Mouse (Mus musculus) regulatory T cell (primary cell): Measurements from ENCODE around the gene Tufm.
"Not testable (repeated sequence)": the region's sequence is repeated elsewhere in the genome, so short reads cannot be mapped to it uniquely, and the experiment has no call there.

Experiments used
- in situ Hi-C: fragments of 300-600 bp; cut with MboI, MseI; formaldehyde crosslinking; loops from one replicate; pipeline ENCODE4 v1.15.1; 2025; ENCODE audit warnings: high pct_unique_total_duplicates

Gene Tufm

DNA sequence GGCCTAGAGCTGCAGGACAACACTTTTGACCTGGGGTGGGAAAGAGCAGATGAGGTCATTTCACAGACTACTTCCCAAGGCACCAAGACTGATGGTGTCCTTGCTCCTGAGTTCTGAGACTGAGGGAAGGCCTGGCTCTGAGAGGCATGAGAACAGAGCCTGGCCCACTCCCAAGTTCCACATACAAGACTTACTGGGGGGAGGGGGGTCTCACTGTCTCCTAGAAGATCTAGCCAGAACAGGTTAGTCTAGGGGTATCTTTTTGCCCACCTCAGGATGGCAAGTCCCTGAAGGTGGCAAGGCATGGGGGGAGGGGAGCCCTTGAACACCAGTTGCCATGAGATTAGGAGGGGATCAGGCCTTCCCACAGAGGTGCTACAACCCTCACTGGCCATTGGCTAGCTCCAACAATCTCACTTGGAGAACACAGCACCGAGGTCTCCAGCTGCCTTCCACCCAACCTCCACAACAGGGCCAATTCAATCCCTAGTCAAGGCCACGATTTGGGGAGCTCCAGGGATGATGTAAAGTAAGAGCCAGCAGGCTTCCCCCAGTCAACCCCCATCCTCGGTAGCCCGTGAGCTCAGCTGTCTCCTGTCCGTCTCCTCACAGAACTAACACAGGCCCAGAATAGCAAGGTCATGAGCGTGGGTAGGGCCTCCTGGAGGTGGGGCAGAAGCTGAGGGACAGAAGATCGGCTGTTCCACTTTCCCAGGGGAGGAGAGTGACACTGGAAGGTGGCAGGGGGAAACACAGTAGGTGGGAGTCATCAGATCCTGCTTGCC lies 21.7 kb upstream of the Tufm start:
- in situ Hi-C loops: no loop called here

DNA sequence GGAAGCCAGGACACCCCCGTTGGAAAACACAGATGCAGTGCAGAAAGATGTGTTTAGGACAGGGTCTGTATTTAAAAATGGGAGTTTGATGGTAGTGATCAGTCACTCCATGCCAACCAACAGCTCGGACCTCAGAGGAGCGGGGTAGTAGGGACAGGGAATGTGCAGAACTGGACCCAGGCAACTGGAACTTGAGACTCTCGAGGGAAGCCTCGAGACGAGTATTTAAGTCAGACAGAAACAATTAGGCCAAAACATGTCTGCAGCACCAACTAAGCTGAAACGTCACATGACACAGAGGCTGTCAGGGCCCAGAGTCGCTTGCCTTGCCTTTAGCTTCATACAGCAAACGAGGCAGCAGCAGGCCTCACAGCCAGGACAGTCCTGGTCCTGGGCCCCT lies 21.0 kb upstream of the Tufm start:
- in situ Hi-C loops: no loop called here

DNA sequence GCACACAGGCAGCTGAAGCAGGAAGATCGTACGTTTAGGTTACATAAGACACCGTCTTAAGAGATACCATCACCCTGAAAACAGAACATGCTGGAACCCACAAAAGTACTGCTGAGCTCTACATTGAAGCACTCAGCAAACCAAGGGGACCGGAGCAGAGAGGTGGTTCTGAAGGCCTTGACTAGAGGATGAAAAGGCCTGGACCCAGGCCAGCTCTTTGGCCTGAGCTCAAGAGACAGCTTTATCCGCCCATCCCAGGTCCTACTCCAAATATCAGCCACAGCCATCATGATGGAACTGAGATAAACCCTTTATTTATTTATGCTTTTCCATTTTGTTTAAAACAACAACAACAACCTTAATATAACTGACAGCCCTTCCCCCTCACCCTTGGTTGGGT lies 20.5 kb upstream of the Tufm start:
- in situ Hi-C loops: no loop called here

- in situ Hi-C loops: no loop called here
Observed at GRCm38 (mm10) chr7:126467271-126467670, 19.9 kb upstream of the Tufm start.

DNA sequence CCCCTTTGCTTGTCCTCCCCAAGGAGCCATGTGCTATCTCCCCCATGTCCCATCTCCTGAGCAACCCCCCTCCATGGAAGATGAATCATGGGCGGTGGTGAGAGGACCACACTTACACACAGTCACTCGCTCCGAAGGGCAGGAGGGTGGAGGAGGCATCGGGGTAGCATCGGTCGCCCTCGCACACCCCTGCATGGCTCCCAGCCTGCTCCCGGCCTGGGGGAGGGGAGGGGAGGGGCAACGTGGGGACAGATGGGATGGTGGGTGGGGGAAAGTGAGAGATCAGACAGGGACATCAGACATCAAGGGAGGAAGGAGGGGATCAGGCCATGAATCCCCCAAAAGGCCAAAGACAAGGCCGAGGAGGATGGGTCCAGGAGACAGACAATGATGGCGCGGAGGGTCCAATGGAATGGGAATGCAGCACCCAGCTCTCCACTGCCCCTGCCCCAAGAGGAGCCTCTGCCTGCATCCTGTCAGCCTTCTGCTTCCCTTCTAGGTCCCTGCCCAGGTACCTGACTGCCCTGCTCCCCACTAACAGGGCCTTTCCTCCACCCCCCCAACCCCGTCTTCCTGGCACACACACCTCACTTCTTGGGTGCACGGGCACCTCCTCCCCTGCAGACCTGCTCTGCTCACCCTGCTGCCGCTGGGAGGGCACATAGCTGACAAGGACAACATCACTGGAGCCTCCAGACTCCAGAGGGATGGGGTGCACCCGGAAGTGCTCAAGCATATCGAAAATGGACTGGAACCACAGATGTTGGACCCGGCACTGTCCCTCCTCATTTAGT lies 19.1 kb upstream of the Tufm start:
- in situ Hi-C loops: no loop called here

DNA sequence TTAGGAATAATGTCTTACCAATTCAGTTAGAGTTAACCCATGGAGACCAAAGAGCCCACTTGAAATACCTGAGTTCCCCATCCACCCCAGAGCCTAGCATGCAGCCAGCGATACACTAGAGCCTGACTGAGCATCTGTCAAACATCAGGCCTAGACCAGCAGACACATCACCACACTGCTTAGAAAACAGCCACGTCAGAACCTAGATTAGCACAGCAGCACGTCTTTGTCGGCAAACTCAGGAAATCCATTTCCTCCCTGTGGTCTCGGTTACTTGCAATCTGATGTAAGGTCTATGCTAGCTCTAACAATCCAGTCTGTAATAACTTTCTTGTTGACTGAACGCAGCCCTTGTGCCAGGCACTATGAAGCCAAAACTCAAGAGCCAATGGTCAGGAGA lies 17.1 kb upstream of the Tufm start:
- in situ Hi-C loops: loop anchor here (5.0 kb wide), 1 partner anchor 73 kb away; the partner anchor contains the start of gene Nfatc2ip

DNA sequence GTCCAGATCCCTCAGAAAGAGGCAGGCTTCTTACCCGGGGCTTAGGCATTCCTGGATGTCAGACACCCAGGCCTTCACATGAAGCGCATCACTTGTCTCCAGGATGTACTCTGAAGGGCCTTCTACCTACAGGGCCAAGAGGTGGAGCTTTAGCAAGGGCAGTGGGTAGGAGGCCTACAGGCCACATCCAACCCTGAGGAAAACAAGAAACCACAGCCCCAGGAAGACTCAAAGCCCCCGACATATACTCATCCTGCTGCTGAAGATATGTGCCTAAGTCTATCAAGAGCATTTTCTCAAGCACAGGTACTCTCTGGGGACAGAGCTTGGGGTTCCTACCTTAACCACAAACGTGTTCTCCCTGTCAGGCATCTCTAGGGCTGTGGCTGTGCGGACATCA lies 15.8 kb upstream of the Tufm start:
- in situ Hi-C loops: loop anchor here (5.0 kb wide), 1 partner anchor 74 kb away; the partner anchor contains the start of gene Nfatc2ip

DNA sequence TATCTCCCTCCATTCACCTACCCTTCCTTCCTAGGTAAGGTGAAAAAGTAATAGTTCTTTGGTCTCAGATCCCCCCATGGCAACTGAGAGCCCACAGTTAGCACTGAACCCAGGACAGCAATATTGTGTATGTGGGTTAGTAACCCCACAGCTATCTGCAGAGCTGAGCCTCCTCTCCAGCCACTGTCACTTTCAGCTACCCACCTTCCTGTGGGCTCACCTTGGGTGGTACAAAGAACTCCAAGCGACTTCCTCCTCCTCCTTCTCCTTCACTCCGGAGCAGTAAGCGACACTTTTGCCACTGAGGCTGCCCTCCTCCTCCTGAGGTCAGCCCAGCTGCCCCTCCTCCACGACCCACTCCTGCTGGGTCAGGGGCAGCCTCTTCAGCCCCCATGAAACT lies 15.3 kb upstream of the Tufm start:
- in situ Hi-C loops: loop anchor here (5.0 kb wide), 1 partner anchor 75 kb away; the partner anchor contains the start of gene Nfatc2ip

- in situ Hi-C loops: loop anchor here (5.0 kb wide), 1 partner anchor 75 kb away; the partner anchor contains the start of gene Nfatc2ip
Observed at GRCm38 (mm10) chr7:126472306-126472705, 14.9 kb upstream of the Tufm start.

DNA sequence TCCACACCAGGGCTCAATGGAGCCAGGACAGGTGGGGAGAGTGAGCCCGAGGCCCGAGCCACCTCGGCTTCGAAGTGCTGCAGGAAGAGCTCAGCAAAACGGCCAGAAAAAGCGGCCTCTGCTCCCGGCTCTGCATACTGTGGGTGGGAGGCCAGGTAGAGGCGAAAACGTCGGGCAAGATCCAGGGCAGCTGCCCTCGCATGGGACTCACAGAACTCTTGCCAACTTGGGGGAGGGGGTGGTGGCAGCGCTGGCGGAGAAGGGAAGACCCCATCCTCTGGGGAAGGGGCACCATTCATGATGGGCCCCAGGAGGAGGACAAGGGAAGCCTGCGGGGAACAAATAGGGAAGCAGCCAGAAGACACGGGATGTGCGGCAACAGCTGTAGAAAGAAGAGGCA lies 14.4 kb upstream of the Tufm start:
- in situ Hi-C loops: loop anchor here (5.0 kb wide), 1 partner anchor 75 kb away; the partner anchor contains the start of gene Nfatc2ip

DNA sequence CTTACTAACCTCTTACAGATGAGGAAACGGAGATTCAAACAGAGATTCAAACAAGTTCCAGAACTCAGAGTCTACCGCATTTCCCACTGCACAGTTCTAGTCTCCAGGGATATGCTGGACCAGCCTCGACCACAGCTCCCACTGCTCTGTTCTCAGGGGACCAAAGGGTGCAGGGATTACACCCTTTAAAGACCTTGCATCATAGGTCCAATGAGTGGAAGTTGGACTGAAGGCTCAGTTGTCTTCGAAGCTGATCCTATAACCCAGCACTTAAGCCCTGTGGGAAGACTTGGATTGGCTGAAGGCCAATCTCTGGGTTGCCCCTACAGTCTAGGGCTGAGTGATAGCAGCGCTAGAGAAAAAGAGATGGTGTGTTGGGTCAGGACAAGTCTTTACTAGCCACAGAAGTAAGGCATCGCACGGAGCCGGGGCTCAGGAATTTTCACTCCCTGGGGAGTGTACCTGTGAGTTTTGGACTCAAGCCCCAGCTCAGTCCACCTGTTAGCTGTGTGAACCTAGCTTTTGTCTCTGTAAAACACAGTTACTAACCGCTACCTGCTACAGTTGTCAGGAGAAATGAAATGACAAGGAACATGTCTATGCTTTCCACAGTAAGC lies 13.6 kb upstream of the Tufm start:
- in situ Hi-C loops: loop anchor here (5.0 kb wide), 1 partner anchor 76 kb away; the partner anchor contains the start of gene Nfatc2ip

DNA sequence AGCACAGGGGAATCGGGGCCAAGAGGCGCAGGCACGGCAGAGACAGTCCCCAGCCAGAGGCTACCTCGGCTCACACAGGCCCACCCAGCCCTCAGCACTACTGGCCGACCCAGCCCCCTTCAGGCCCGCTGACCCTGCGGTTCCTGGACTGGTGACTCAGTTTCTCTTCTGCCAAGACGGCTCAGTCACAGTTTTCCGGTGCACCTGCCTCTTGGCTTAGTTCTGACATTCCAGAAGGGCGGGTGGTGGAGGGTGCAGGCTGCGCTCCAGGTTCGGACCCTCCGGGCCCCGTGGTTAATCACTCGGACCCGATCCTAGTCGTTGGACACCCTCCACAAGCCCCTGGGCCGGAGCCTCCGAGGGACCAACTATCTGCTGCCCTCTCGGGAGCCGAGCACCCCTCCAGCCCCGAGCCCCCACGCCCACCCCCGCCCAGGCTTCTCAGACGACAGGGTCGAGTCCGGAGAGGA lies 12.6 kb upstream of the Tufm start:
- in situ Hi-C loops: loop anchor here (5.0 kb wide), 1 partner anchor 77 kb away; the partner anchor contains the start of gene Nfatc2ip

- in situ Hi-C loops: loop anchor here (5.0 kb wide), 1 partner anchor 78 kb away; the partner anchor contains the start of gene Nfatc2ip
Observed at GRCm38 (mm10) chr7:126474993-126475581, 12.1 kb upstream of the Tufm start, which contains the start of gene Sh2b1. Sh2b1 (minus strand) TSS chr7:126475424.

DNA sequence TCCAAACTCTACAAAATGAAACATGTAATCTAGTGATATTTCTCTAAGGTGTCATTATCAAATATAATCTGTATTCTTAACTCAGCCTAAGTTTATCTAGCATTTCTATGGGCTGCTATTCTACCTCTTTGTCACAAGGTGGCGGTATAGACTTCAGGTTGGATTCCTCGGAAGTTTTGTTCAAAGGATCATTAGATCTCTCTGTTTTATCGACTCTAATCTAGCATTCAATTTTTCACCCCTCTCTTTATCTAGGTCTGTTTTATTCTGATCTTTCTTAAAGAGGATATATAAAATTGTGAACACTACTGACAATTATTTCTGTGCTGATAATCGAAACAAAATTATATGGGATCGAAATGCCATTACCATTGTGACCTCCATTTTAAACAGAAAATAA lies 5.5 kb upstream of the Tufm start:
- in situ Hi-C loops: no loop called here

- in situ Hi-C loops: no loop called here
Observed at GRCm38 (mm10) chr7:126482392-126482871, 4.7 kb upstream of the Tufm start.

DNA sequence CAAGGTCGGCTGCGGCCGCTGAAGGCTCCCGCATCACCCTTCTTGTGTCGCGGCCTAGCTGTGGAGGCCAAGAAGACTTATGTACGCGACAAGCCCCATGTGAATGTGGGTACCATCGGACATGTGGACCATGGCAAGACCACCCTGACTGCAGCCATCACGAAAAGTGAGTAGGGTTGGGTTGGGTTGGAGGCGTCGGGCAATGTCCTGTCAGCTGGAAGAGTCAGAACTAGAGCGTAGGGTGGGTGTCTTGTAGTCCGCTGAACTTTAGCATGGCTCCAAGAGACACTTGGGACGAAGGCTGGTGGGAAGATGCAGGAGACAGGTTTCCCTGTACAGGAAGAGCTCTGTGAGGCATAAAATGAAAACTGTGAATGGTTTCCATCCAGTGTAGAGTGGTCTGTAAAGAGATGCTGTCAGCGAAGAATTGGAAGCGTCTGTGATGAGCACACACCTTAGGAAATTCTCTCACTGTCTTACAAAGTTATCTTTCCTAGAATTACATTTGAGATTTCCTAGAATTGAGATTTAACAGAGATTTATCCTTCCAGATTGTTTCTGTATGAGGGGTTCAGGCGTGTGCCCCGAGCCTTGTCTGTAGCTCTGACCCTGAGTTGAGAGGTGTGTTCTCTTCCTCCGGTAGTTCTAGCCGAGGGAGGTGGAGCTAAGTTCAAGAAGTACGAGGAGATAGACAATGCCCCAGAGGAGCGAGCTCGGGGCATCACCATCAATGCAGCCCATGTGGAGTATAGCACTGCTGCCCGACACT lies 640 bp downstream of the Tufm start:
- in situ Hi-C loops: not testable (repeated sequence)

- in situ Hi-C loops: no loop called here
Observed at GRCm38 (mm10) chr7:126491005-126491404, 3.8 kb downstream of the Tufm start.

DNA sequence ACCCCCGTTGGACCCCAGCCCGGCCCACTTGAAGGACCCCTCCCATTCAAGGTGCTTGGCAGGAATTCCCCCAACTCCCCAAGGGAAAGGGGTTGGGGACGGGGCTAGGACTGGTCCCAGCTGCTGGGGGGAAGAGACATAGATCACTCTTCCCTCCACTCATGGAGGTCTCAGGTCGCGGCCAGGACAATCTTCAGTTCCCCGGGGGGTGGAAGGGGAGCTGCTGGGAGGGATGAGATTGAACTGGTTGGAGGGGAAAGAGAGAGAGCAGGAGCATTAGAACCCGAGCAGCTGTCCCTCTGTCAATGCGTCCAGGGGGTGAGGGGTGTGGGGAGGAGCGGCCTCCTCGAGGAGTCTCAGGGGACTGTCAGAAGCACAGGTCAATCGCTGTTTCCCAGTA lies 4.8 kb downstream of the Tufm start:
- in situ Hi-C loops: no loop called here

DNA sequence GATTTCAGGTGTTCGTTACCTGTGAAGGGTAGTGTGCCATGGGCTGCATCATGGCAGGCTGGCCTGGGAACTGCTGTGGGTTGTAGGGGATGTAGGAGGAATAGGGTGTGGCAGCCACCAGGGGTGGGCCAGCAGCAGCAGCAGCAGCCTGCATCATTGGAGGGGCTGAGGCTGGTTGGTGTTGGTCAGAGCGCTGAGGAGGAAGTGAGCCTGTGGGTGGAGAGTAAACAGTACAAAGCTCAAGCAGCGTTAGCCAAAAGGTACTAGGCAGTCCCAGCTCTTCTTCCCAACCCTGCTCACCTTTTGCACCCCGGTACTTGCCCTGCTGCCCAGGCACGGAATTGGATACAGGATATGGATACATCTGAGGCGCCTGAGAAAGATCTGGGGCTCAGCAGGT lies 7.0 kb downstream of the Tufm start:
- in situ Hi-C loops: no loop called here

- in situ Hi-C loops: loop anchor here (5.0 kb wide), 1 partner anchor 66 kb away; no protein-coding TSS in a partner anchor
Observed at GRCm38 (mm10) chr7:126496475-126496874, 9.3 kb downstream of the Tufm start.
